Mouse (Mus musculus) myocyte (in vitro differentiated cells): Measurements from ENCODE around the gene Smad6. TPM values are rescaled to one million over a fixed set of nuclear protein-coding genes. Genes with fewer than 3 reads are reported as not detected.

ENCODE experiments used
- H3K27me3 ChIP-seq: one replicate; pipeline ENCODE4 v1.6.1; 2011; ENCODE audit not compliant: control insufficient read depth, insufficient read depth, insufficient read length
- H3K36me3 ChIP-seq: one replicate; pipeline ENCODE4 v1.6.1; 2011; ENCODE audit not compliant: control insufficient read depth, insufficient read depth
- H3K4me2 ChIP-seq: one replicate; pipeline ENCODE4 v1.6.1; 2011; ENCODE audit warnings: low read depth, control low read depth
- H3K4me3 ChIP-seq: one replicate; pipeline ENCODE4 v1.5.1; 2011; ENCODE audit warnings: mild to moderate bottlenecking, control low read depth, moderate library complexity
- H3K79me2 ChIP-seq: one replicate; pipeline ENCODE4 v1.6.1; 2011; ENCODE audit not compliant: control insufficient read depth, insufficient read depth
- H3ac ChIP-seq: one replicate; pipeline ENCODE4 v1.6.1; 2011; ENCODE audit not compliant: control insufficient read depth, insufficient read length
- CEBPB ChIP-seq: IDR thresholded peaks from 2 replicates; pipeline ENCODE4 v1.6.1; 2011; ENCODE audit warnings: mild to moderate bottlenecking, moderate library complexity; ENCODE audit not compliant: poor library complexity, insufficient read depth, severe bottlenecking
- E2F4 ChIP-seq: IDR thresholded peaks from one replicate; pipeline ENCODE4 v1.6.1; 2011; ENCODE audit warnings: mild to moderate bottlenecking, control low read depth, moderate library complexity; ENCODE audit not compliant: insufficient read depth
- MAX ChIP-seq: IDR thresholded peaks from one replicate; pipeline ENCODE4 v1.6.1; 2011; ENCODE audit warnings: low read depth, mild to moderate bottlenecking, control low read depth
- MYOD1 ChIP-seq, 3 experiments: IDR thresholded peaks; one replicate each; pipeline ENCODE4 v1.6.1; 2011; ENCODE audit warnings: control low read depth in 2 of 3, low read depth in 2 of 3, mild to moderate bottlenecking in 2 of 3, moderate library complexity in 1 of 3; ENCODE audit not compliant: insufficient read length in 2 of 3, control insufficient read depth in 1 of 3
- MYOG ChIP-seq, 3 experiments: IDR thresholded peaks; one replicate each; pipeline ENCODE4 v1.6.1; 2011; ENCODE audit warnings: control low read depth in 2 of 3, low read depth in 2 of 3, mild to moderate bottlenecking in 2 of 3; ENCODE audit not compliant: insufficient read length in 2 of 3, control insufficient read depth in 1 of 3, insufficient read depth in 1 of 3
- POLR2A ChIP-seq: IDR thresholded peaks from one replicate; pipeline ENCODE4 v1.6.1; 2011; ENCODE audit warnings: low read depth, mild to moderate bottlenecking, control low read depth, moderate library complexity; ENCODE audit not compliant: insufficient read length
- POLR2AphosphoS2 ChIP-seq: IDR thresholded peaks from one replicate; pipeline ENCODE4 v1.6.1; 2011; ENCODE audit warnings: low read depth, control low read depth; ENCODE audit not compliant: insufficient read length
- REST ChIP-seq: IDR thresholded peaks from one replicate; pipeline ENCODE4 v1.6.1; 2011; ENCODE audit warnings: mild to moderate bottlenecking, control low read depth, moderate library complexity; ENCODE audit not compliant: insufficient read depth, insufficient read length
- SRF ChIP-seq: IDR thresholded peaks from one replicate; pipeline ENCODE4 v1.6.1; 2011; ENCODE audit warnings: low read depth; ENCODE audit not compliant: control insufficient read depth, insufficient read length
- TCF12 ChIP-seq: IDR thresholded peaks from one replicate; pipeline ENCODE4 v1.6.1; 2011; ENCODE audit warnings: mild to moderate bottlenecking, control low read depth; ENCODE audit not compliant: poor library complexity, insufficient read depth, severe bottlenecking
- TCF3 ChIP-seq: IDR thresholded peaks from one replicate; pipeline ENCODE4 v1.6.1; 2011; ENCODE audit warnings: low read depth, control low read depth; ENCODE audit not compliant: insufficient read length
- USF1 ChIP-seq: IDR thresholded peaks from one replicate; pipeline ENCODE4 v1.6.1; 2011; ENCODE audit warnings: low read depth, mild to moderate bottlenecking, control low read depth, moderate library complexity
- polyA plus RNA-seq: library from polyadenylated mRNA; unstranded; fragments of >200 nt; fragmentation: generic; extraction: Trizol; gene quantifications from one replicate; pipeline ENCODE4 v1.2.1, GENCODE M21; 2012; ENCODE audit warnings: missing spikeins

Smad6 gene
- polyA plus RNA-seq, 1 experiment: 1.5 TPM

DNA sequence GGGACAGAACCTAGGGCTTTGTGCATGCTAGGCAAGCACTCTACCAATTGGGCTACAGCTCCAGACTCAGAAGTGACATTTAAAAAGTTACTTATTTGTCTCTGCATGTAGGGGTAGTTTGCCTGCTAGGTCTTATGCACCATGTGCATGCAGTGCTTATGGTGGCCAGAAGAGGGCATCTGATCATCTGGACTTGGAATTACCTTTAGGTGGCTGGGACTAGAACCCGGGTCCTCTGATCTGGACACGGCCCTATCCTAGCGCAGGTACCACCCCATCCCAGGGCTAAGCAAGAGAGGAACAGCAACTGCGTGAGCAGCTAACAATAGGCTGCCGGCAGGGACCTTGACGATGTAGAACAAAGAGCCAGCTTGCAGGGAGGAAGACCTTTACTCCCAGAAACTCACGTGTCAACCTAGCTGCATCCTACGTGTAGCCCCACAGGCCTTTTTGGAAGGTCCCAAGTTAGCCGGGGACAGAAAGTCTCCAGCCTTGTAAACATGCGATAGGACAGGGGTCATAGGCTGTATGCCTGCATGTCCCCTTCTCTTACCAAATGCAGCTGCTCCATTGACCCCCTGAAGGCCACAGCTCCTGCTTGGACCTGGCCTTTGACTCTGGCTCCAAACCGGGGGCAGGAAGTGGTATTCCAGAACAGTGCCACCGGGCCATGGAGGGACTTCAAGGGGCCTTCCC, 38.8 kb downstream of the Smad6 start:
- Histone ChIP-seq H3K4me2 (no peak overlapping the region), H3K79me2 (no peaks in the 10 kb centered on the region), H3ac (no peak overlapping the region), H3K4me3 (no peak overlapping the region), H3K27me3 (no peaks in the 10 kb centered on the region), H3K36me3 (no peaks in the 10 kb centered on the region)
- TF ChIP-seq TCF12 (no peak), POLR2A (no peak), E2F4 (no peak), MYOD1 (IDR thresholded peaks at IDR 0.05; ENCODE audit: control insufficient read depth in 1 of 3, insufficient read length in 2 of 3, low read depth in 2 of 3) (no peak), TCF3 (no peak), REST (no peak), POLR2AphosphoS2 (no peak), SRF (no peak), USF1 (no peak), MYOG (IDR thresholded peaks at IDR 0.05; ENCODE audit: control insufficient read depth in 1 of 3, insufficient read depth in 1 of 3, insufficient read length in 2 of 3, low read depth in 2 of 3) (no peak), CEBPB (no peak), MAX (no peak)

DNA sequence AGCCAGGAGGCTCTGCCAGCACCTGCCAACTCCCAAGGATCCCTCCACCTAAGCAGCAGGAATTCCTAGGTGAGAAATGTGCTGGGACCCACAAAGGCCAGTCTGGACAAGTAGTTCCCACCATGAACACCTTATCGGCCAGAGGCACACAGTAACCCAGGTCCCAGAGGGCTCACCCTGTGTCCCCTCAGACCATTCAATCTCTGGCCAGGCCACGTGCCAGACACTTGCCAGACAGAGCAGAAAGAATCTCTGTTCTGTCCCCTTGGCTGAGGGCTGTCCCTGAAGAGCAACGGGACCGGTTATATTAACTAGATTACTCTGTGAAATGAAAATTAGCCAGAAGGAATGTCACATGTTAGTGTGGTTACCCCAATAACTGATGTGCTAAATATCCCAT, 39.9 kb downstream of the Smad6 start:
- Histone ChIP-seq H3K4me3 (no peak overlapping the region), H3K4me2 (no peak overlapping the region), H3K79me2 (no peaks in the 10 kb centered on the region), H3K36me3 (no peaks in the 10 kb centered on the region), H3ac (no peak overlapping the region), H3K27me3 (no peaks in the 10 kb centered on the region)
- TF ChIP-seq TCF3 (no peak), MYOD1 (IDR thresholded peaks at IDR 0.05; ENCODE audit: control insufficient read depth in 1 of 3, insufficient read length in 2 of 3, low read depth in 2 of 3) (no peak), POLR2A (no peak), MYOG (IDR thresholded peaks at IDR 0.05; ENCODE audit: control insufficient read depth in 1 of 3, insufficient read depth in 1 of 3, insufficient read length in 2 of 3, low read depth in 2 of 3) (no peak), TCF12 (no peak), MAX (no peak), REST (no peak), USF1 (no peak), E2F4 (no peak), SRF (no peak), CEBPB (no peak), POLR2AphosphoS2 (no peak)

DNA sequence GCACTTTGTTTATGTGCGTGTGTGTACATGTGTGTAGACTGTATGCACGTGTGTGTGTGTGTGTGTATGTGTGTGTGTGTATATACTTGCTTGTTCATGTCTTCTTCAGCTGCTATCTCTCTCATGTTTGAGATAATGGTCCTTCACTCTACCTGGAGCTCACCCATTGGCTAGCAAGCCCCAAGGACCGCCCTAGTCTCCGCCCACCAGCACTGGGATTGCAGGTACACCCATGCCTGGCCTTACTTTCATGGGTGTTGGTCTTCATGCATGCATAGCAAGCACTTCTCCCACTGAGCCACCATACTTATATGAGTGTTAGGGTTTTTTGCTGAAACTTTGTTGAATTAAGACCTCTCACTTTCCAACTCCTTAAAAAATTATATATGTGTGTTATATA, 40.5 kb downstream of the Smad6 start:
- H3ac ChIP-seq: no peak overlapping the region
- no peak overlapping the region for H3K4me3 ChIP-seq
- H3K27me3 ChIP-seq: no peaks in the 10 kb centered on the region
- no peaks in the 10 kb centered on the region for H3K36me3 ChIP-seq
- no peak overlapping the region for H3K4me2 ChIP-seq
- no peaks in the 10 kb centered on the region for H3K79me2 ChIP-seq
- TF ChIP-seq MYOD1 (IDR thresholded peaks at IDR 0.05; ENCODE audit: control insufficient read depth in 1 of 3, insufficient read length in 2 of 3, low read depth in 2 of 3): no peak
- TF ChIP-seq E2F4: no peak
- TF ChIP-seq USF1: no peak
- TF ChIP-seq REST: no peak
- no peak for TF ChIP-seq MYOG (IDR thresholded peaks at IDR 0.05; ENCODE audit: control insufficient read depth in 1 of 3, insufficient read depth in 1 of 3, insufficient read length in 2 of 3, low read depth in 2 of 3)
- no peak for TF ChIP-seq SRF
- no peak for TF ChIP-seq TCF12

GRCm38 (mm10) chr9:63980179-63981086, 41.4 kb downstream of the Smad6 start:
- TF ChIP-seq REST: no peak
- TF ChIP-seq MYOD1 (IDR thresholded peaks at IDR 0.05; ENCODE audit: control insufficient read depth in 1 of 3, insufficient read length in 2 of 3, low read depth in 2 of 3): no peak
- TF ChIP-seq POLR2AphosphoS2: no peak
- TF ChIP-seq CEBPB: no peak
- TF ChIP-seq USF1: no peak
- no peak for TF ChIP-seq MYOG (IDR thresholded peaks at IDR 0.05; ENCODE audit: control insufficient read depth in 1 of 3, insufficient read depth in 1 of 3, insufficient read length in 2 of 3, low read depth in 2 of 3)
- TF ChIP-seq E2F4: no peak
- TF ChIP-seq TCF12: no peak
- TF ChIP-seq TCF3: no peak
- no peak for TF ChIP-seq POLR2A
- no peak for TF ChIP-seq SRF
- no peak for TF ChIP-seq MAX
- Histone ChIP-seq H3K36me3 (no peaks in the 10 kb centered on the region), H3K4me2 (peak overlapping the region; percentile 57), H3ac (no peak overlapping the region), H3K27me3 (no peaks in the 10 kb centered on the region), H3K79me2 (no peaks in the 10 kb centered on the region), H3K4me3 (no peak overlapping the region)
